Mouse (Mus musculus): ENCODE measurements around the gene Klhl30. TPM values are rescaled to one million over a fixed set of nuclear protein-coding genes. Genes with fewer than 3 reads are reported as not detected.

Klhl30 gene
- 10 to 100 TPM; 56.3 to 72.6 (median 60.8) TPM for total RNA-seq (2022)

- peak in 1 of 2 experiments; percentile 39 for DNase-seq (ENCODE audit: low spot score in 2 of 2)
Observed at GRCm38 (mm10) chr1:91350841-91351240, at the start of gene Klhl30. Gene Klhl30 (plus strand): TSS chr1:91351016.

DNA sequence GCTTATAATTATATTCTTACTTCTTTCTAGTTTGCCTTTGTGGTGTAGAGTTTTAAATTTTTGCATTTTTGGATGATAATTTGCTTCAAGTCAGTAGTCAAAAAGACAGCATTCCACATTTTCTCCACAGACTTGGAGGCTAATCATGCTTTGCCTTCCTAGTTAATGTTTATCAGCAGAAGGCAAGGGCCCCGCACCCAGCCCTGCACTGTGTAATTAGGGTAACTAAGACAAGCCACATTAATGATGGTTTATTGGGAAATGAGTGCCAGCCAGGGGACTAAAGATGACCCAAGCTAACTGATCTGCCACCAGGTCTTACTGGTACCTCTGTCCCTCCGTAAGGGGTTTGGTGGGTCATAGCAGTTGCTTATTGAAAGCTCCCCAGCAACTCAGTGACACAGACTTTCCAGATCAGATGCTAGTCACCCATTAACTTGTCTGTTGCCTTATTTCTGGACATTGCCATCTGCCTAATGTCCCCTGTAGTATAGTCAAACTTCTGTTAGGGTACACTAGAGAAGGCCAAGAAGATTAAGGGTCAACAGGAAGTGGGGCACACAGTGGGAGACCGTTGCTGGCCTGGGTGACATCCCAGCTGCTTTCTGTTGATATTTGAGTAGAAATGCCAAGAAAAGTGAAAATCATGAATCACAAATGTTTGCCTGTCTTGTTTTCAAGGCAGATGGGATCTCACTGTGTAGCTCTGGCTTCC is 49.5 kb upstream of the Klhl30 start:
- no peak for DNase-seq (ENCODE audit: low spot score in 2 of 2)

DNA sequence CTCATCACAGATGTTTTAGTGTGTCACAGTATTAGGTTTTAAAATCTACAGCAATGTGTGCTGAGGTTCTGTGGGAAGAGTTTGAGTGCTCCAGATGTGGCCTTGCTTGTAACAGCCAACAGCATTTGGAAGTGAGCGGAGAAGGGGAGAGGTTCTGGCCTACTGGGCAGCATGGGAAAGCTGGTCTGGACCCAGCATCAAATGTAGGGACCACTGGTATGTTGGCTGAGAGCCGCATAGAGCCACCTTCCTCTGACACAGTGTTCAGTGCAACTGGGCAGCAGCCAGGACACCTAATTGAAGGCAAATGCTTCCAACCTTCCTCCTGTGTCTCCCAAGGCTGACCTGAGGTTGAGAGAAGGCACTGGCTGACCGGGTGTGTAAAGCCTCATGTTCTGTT is 48.8 kb upstream of the Klhl30 start:
- no peak for DNase-seq (ENCODE audit: low spot score in 2 of 2)

DNA sequence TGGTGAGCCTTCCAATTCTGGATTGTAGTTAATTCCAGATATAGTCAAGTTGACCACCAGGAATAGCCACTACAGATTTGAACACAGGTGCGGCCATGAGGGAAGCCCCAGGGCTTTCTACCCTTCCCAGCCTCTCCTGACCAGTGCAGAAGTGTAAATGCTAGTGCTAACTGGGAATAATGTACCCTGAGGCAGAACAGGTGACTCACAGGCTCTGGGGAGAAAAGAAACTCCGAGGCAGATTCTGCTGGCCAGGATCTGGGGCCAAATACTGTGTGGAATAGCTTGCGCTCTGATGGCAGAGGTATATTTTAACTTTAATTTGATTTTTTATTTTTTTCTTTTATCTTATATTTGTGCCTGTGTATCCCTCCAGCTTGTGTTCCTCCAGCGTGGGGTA is 46.2 kb upstream of the Klhl30 start:
- no peak for DNase-seq (ENCODE audit: low spot score in 2 of 2)

- no peak for DNase-seq (ENCODE audit: low spot score in 2 of 2)
Observed at GRCm38 (mm10) chr1:91309366-91310085, 41.3 kb upstream of the Klhl30 start.

- DNase-seq (ENCODE audit: low spot score in 2 of 2), result no peak
Observed at GRCm38 (mm10) chr1:91312273-91312672, 38.5 kb upstream of the Klhl30 start.

DNA sequence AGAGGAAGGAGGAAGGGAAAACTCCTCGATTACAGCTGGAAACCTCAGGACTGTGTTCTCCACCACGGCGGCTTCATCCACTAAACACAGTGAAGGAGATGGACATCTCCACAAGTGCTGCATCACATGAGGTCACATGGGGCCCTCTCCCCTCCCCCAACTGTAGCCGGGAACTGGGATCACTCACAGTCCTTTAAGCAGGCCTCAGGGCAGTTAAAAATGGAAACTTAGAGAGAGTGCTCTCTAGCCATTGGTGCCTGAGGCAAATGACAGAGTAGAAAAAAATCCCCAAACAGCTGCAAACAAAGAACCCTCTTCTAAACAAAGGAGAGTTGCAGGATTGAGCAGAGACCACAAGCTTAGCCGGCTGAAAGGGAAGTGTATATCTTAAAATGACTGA is 37.6 kb upstream of the Klhl30 start:
- no peak for DNase-seq (ENCODE audit: low spot score in 2 of 2)

DNA sequence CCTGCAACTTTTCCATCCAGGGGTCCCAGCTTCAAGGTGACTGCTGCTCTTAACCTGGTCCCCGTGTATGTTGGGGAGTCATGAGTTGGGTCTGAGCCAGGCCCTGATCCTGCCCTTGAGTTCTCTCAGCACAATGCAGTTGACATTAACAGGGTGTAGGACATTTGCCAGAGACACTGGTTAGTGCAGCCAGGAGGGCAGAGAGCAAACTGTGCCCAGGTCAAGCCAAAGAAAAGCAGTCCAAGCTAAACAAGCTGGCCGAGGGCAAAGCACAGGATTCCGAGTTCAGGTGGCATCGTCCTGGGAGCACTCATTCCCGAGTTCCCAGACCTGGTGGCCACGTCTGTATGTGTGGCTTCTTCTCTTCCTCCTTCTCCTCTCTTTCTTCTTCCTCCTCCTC is 33.2 kb upstream of the Klhl30 start:
- DNase-seq (ENCODE audit: low spot score in 2 of 2), result no peak

GRCm38 (mm10) chr1:91321760-91322438 is 28.9 kb upstream of the Klhl30 start, which contains the start of gene Espnl:
Gene Espnl (plus strand): TSS chr1:91322075.
- DNase-seq (ENCODE audit: low spot score in 2 of 2), result no peak

DNA sequence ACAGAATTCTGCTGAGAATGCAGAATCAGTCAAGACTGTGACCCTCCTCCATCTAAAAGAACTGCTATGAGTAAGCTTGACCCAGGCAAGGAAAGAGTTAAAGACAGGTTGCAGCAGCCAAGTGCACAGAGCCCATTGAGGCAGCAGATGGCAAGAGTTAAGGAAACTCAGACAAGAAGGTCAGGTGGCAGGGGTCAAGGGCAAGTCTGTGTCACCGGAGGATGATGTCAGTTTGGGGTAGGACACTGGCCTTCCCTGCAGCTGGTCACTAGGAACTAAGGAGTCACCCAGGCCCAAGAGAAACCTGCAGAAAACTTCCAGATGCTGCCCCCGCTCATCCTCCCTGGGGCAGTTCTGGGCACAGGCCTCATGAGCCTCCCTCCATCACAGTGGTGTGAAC is 26.2 kb upstream of the Klhl30 start:
- DNase-seq (ENCODE audit: low spot score in 2 of 2), result no peak

DNA sequence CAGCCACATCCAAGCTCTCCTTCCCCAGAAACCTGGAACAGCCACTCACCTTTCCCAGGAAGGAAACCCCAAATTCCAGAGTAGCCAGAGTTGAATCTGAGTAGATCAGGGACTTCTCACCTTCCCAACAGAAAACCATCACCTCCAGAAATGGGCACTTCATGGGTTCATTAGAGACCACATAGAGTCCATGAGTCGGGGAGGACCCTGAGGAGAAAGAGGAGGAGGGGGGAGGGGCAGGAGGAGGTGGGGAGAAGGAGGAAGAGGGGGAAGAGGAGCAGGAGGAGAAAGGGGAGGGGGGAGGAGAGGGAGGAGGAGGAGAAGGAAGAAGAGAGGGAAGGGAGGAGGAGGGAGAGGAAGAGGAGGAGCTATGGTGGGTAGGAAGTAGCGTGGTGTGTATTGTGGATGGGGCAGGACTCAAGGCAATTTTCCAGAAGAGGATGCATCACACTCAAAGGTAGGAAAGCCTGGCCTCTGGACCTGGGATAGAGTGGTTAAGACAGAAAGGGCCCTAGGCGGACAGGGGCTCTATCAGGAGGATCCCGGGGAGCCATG is 25.3 kb upstream of the Klhl30 start:
- DNase-seq (ENCODE audit: low spot score in 2 of 2), result no peak

- DNase-seq (ENCODE audit: low spot score in 2 of 2), result no peak
Observed at GRCm38 (mm10) chr1:91332102-91332501, 18.7 kb upstream of the Klhl30 start.

DNA sequence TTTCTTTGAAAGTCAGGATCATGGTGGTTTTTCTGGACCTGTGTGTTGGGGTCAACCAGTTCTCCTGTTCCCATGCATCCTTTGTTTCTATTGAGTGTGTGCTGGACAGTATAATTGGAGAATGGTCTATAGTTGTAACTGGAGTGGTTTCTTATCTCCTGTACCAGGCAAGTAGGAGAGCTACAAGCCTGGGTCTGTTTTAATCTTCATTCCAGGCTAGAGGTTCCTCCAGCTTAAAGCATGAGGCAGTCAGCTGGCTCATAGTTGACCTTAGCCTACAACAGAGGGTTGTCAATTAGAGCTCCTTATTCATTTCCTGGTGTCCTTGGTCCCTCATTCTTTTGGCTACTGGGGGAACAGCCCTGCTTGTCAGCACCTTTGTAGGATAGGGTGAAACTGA is 17.2 kb upstream of the Klhl30 start:
- no peak for DNase-seq (ENCODE audit: low spot score in 2 of 2)

DNA sequence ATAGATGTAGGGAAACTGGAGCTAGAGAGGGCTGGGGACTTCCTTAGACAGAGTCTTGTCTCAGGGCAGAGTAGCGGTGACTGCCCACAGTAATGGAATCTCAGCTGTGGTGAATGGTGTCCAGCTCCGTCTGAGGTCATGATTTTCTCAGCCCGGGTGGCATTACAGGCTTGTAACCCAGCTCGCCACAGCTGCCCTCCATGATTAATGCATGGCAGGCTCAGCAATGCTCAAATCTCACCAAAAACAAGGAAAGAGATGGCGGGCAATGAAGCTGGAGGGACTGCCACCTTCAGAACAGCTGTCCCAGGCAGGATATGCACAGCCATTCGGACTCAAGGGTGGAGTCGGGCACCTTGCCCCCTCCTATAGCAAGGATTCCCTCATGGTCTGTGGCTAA is 13.5 kb upstream of the Klhl30 start:
- DNase-seq (ENCODE audit: low spot score in 2 of 2), result no peak

GRCm38 (mm10) chr1:91344001-91344400 is 6.8 kb upstream of the Klhl30 start:
- DNase-seq (ENCODE audit: low spot score in 2 of 2), result no peak

DNA sequence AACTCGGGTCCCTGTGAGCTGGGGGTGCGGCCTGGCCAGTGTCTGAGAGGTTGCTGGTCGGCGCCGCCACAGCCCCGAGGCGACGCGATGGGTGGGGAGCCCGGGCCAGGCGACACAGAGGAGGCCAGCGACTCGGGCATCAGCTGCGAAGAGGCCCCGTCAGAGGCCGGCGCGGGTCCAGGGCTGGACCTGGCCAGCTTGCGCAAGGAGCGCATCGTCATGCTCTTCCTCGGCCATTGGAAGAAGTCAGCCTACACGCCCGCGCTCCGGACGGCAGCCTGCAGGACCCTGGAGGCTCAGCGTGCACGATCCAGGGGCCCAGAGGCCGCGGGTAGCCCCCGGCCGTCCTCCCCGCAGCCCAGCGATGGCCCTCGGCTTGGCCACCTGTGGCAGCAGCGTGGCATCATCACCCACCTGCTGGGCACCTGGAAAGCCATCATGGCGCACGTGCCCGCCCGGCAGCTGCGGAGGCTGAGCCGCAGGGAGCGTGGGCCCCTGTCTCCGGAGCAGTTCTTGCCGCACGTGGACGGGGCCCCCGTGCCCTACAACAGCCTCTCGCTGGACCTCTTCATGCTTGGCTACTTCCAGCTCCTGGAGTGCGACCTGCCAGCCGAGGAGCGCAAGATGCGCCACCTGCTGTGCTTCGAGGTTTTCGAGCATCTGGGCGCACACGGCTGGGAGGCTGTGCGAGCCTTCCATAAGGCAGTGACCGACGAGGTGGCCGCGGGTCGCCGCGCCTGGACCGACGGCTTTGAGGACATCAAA is 5.7 kb upstream of the Klhl30 start:
- no peak for DNase-seq (ENCODE audit: low spot score in 2 of 2)

DNA sequence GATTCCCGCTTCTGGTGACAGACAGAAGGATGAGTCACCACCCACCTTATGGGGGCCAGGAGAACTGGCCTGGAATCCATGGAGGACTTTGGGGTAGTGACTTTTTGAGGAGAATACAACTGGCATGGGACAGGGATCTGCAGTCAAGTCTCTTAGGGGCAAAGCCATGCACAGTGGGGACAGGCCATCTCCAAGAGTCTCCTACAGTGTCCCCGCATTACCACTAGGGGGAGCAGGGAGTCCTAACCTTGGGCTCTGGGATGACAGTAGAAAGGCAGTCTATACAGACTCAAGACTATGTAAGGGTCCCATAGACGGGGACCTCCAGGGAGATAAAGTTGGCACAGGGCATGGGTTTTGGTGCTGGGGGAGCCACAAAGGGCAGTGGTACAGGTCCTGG is 3.9 kb upstream of the Klhl30 start:
- peak; percentile 40 to 47 for DNase-seq (ENCODE audit: low spot score in 2 of 2)

DNA sequence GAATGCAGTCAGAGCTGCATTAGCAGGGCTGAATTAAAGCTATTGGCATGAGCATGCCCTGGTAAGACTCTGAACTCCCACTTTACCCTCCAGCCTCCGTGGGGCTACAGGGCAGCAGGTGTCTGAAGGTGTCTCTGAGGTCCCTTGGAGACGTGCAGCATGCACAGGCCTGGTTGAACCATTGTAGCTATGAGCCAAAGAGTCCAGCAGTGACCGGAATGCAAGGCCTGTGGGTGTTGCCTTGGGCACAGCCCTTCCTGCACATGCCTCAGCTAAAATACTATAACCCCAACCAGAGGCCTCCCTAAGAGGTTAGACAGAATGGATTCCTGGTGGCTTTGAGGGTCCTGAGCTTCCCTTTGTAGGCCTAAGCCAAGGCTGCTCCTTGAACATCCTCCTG is 433 bp downstream of the Klhl30 start:
- no peak for DNase-seq (ENCODE audit: low spot score in 2 of 2)

DNA sequence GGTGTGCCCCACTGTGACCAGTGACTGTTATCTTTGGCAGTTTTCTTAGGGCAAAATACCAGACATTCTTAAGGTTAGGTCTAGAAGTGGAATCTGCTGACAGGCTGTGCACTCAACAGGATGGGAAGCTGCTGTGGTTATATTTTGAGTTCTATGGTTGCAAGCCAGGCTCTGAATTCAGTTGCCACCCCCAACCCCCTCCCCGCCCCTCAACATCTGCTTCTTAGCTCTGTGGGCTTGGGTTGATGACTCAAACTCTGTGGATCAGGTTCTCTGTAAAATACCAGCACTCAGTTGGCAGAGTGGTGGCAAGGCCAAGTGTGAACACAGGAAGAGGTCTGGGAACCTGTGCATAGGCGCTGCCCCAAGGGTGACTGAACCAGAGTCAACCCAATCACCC is 1.5 kb downstream of the Klhl30 start:
- DNase-seq (ENCODE audit: low spot score in 2 of 2), result no peak

DNA sequence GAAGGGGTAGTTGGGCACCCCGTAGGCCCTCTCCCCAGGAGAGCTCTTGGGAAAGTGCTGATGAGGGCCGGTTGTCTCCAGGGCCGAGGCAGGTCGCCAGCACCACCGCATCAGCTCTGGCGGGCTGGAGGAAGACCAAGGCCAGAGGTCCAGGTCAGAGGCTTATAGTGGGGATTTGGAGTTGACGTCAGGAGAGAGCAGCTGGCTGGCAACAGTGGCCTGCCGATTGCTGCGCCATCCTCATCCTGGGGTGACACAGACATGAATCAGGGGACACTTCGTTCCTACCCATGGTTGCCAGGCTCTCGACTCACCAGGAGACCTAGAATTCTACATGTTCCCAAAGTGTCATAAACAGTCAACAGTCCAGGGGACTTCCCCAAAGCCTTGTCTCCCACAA is 5.3 kb downstream of the Klhl30 start:
- no peak for DNase-seq (ENCODE audit: low spot score in 2 of 2)

DNA sequence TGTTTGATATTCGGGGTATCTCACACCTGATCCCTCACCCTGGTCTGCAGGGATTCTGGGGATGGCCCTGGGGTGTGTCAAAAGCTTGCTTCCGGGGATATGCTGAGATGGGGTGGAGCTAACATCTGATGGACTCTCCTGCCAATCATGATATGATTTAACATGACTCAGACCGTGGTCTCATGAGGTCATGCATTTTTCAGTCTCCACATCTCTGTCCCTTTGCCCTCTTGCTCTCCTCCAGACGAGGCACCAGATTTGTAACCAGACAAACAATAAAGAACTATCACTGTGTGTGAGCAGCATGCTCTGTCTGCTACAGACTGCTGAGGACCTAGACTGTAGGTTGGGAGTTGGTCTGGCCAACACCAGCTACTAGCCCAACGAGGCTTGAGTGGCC is 11.3 kb downstream of the Klhl30 start:
- no peak for DNase-seq (ENCODE audit: low spot score in 2 of 2)

All from gastrocnemius, adult 8-10 months (tissue).